Mouse (Mus musculus) cerebellum, postnatal 36 days (tissue): Measurements from ENCODE around the gene Plk3.
"Not testable (repeated sequence)": the region's sequence is repeated elsewhere in the genome, so short reads cannot be mapped to it uniquely, and the experiment has no call there.

Source experiments
- DNase-seq, 2 experiments: peaks; one replicate each; pipeline ENCODE4 v3.0.0; 2021 to 2022; ENCODE audit warnings: mixed read lengths in 2 of 2

Plk3 gene

GRCm38 (mm10) chr4:117133817-117134600 is at the start of gene Plk3:
Plk3 (minus strand) TSS chr4:117133963.
- DNase-seq = peak; percentile 97 to 99

GRCm38 (mm10) chr4:117182759-117183096 is 49.0 kb upstream of the Plk3 start:
- DNase-seq = not testable (repeated sequence)

- DNase-seq = peak; percentile 90 to 93
Measured at GRCm38 (mm10) chr4:117181863-117182758, 48.3 kb upstream of the Plk3 start, which contains the start of gene Kif2c. Kif2c (minus strand) TSS chr4:117182639.

GRCm38 (mm10) chr4:117169936-117170335 is 36.2 kb upstream of the Plk3 start:
- no peak for DNase-seq

GRCm38 (mm10) chr4:117161183-117161582 is 27.4 kb upstream of the Plk3 start:
- no peak for DNase-seq

GRCm38 (mm10) chr4:117159666-117160065 is 25.9 kb upstream of the Plk3 start:
- no peak for DNase-seq

GRCm38 (mm10) chr4:117156372-117156771 is 22.6 kb upstream of the Plk3 start:
- DNase-seq = no peak

GRCm38 (mm10) chr4:117155792-117156355 is 22.1 kb upstream of the Plk3 start, which contains the start of gene Rps8:
Rps8 (minus strand) TSS chr4:117156243.
- peak; percentile 84 to 87 for DNase-seq

GRCm38 (mm10) chr4:117155020-117155791 is 21.4 kb upstream of the Plk3 start:
- DNase-seq = no peak

GRCm38 (mm10) chr4:117152714-117153113 is 19.0 kb upstream of the Plk3 start:
- no peak for DNase-seq

GRCm38 (mm10) chr4:117151416-117151815 is 17.7 kb upstream of the Plk3 start:
- no peak for DNase-seq

GRCm38 (mm10) chr4:117150212-117150733 is 16.5 kb upstream of the Plk3 start:
- DNase-seq = no peak

- DNase-seq = no peak
Measured at GRCm38 (mm10) chr4:117149291-117150211, 15.8 kb upstream of the Plk3 start.

- no peak for DNase-seq
Measured at GRCm38 (mm10) chr4:117148815-117149214, 15.1 kb upstream of the Plk3 start.

GRCm38 (mm10) chr4:117148047-117148713 is 14.4 kb upstream of the Plk3 start:
- DNase-seq = no peak

GRCm38 (mm10) chr4:117146176-117146575 is 12.4 kb upstream of the Plk3 start:
- DNase-seq = peak; percentile 83 to 86

- DNase-seq = no peak
Measured at GRCm38 (mm10) chr4:117145248-117145647, 11.5 kb upstream of the Plk3 start.

GRCm38 (mm10) chr4:117143023-117143422 is 9.3 kb upstream of the Plk3 start:
- no peak for DNase-seq

GRCm38 (mm10) chr4:117140613-117141012 is 6.8 kb upstream of the Plk3 start:
- DNase-seq = no peak

- no peak for DNase-seq
Measured at GRCm38 (mm10) chr4:117139217-117139612, 5.5 kb upstream of the Plk3 start.
